Mouse (Mus musculus): Measurements from ENCODE around the gene Upk3b. TPM values are rescaled to one million over a fixed set of nuclear protein-coding genes. Genes with fewer than 3 reads are reported as not detected.
"Not testable (repeated sequence)": the region's sequence is repeated elsewhere in the genome, so short reads cannot be mapped to it uniquely, and the experiment has no call there.

The Upk3b gene
- polyA plus RNA-seq, 1 experiment from 2014 or later, result 35.7 TPM

GRCm38 (mm10) chr5:136057085-136057484 lies 18.8 kb downstream of the Upk3b start:
- Histone ChIP-seq H3K4me3 (ENCODE audit: low read depth, low read length) (no peak overlapping the region), H3K27me3 (replicated peaks; ENCODE audit: insufficient read depth, low read length) (no peaks in the 10 kb centered on the region; the same call in 1 of the 2 replicates), H3K9ac (replicated peaks; ENCODE audit: low read depth) (no peak overlapping the region), H3K27ac (ENCODE audit: low read length) (no peak overlapping the region), H3K9me3 (ENCODE audit: low read length) (no peaks in the 10 kb centered on the region), H3K4me2 (replicated peaks; ENCODE audit: low read depth, low read length) (no peak overlapping the region), H3K36me3 (ENCODE audit: insufficient read depth, low read length) (no peaks in the 10 kb centered on the region), H3K4me1 (ENCODE audit: insufficient read depth, low read depth, low read length) (no peaks in the 10 kb centered on the region)
- no peak for DNase-seq (ENCODE audit: low spot score)
- no peak for ATAC-seq
- TF ChIP-seq EP300 (IDR thresholded peaks at IDR 0.05), result no peak
- TF ChIP-seq CTCF (IDR thresholded peaks at IDR 0.05), result no peak
- 18% methylated on average over 8 of the region's 8 CpGs for WGBS

- Histone ChIP-seq H3K4me2 (replicated peaks; ENCODE audit: low read depth, low read length) (no peak overlapping the region), H3K27ac (ENCODE audit: low read length) (no peak overlapping the region), H3K4me1 (ENCODE audit: insufficient read depth, low read depth, low read length) (no peaks in the 10 kb centered on the region), H3K36me3 (ENCODE audit: insufficient read depth, low read length) (no peaks in the 10 kb centered on the region), H3K9ac (replicated peaks; ENCODE audit: low read depth) (no peak overlapping the region), H3K4me3 (ENCODE audit: low read depth, low read length) (no peak overlapping the region), H3K9me3 (ENCODE audit: low read length) (no peaks in the 10 kb centered on the region), H3K27me3 (replicated peaks; ENCODE audit: insufficient read depth, low read length) (no peaks in the 10 kb centered on the region; the same call in 1 of the 2 replicates)
- DNase-seq (ENCODE audit: low spot score) (peak; percentile 74), ATAC-seq (peak; percentile 62)
- 8% methylated on average over 12 of the region's 12 CpGs for WGBS
- TF ChIP-seq CTCF (IDR thresholded peaks at IDR 0.05) (peak; percentile 99), EP300 (IDR thresholded peaks at IDR 0.05) (no peak)
These were observed 23.3 kb downstream of the Upk3b start for GRCm38 (mm10) chr5:136061567-136061966.

- no peak for DNase-seq (ENCODE audit: low spot score)
- no peak for ATAC-seq
- 87% methylated on average over 10 of the region's 10 CpGs for WGBS
- Histone ChIP-seq H3K27me3 (replicated peaks; ENCODE audit: insufficient read depth, low read length) (no peaks in the 10 kb centered on the region; the same call in 1 of the 2 replicates), H3K9me3 (ENCODE audit: low read length) (no peaks in the 10 kb centered on the region), H3K4me1 (ENCODE audit: insufficient read depth, low read depth, low read length) (no peaks in the 10 kb centered on the region), H3K4me2 (replicated peaks; ENCODE audit: low read depth, low read length) (no peak overlapping the region), H3K36me3 (ENCODE audit: insufficient read depth, low read length) (no peaks in the 10 kb centered on the region), H3K9ac (replicated peaks; ENCODE audit: low read depth) (no peak overlapping the region), H3K4me3 (ENCODE audit: low read depth, low read length) (no peak overlapping the region), H3K27ac (ENCODE audit: low read length) (no peak overlapping the region)
- no peak for TF ChIP-seq EP300 (IDR thresholded peaks at IDR 0.05)
- TF ChIP-seq CTCF (IDR thresholded peaks at IDR 0.05), result no peak
These were observed 25.6 kb downstream of the Upk3b start for GRCm38 (mm10) chr5:136063920-136064319.

- H3K36me3 ChIP-seq (ENCODE audit: insufficient read depth, low read length); H3K27ac ChIP-seq (ENCODE audit: low read length); H3K4me2 ChIP-seq (replicated peaks; ENCODE audit: low read depth, low read length); H3K9ac ChIP-seq (replicated peaks; ENCODE audit: low read depth); H3K27me3 ChIP-seq (replicated peaks; ENCODE audit: insufficient read depth, low read length); H3K9me3 ChIP-seq (ENCODE audit: low read length); H3K4me1 ChIP-seq (ENCODE audit: insufficient read depth, low read depth, low read length); H3K4me3 ChIP-seq (ENCODE audit: low read depth, low read length): not testable (repeated sequence)
- peak; percentile 82 for ATAC-seq
- 38% methylated on average over 11 of the region's 11 CpGs for whole genome bisulfite sequencing
- TF ChIP-seq EP300 (IDR thresholded peaks at IDR 0.05), result peak; percentile 26; the same call in 1 of the 2 replicates
- peak; percentile 66 for DNase-seq (ENCODE audit: low spot score)
These were observed 28.3 kb downstream of the Upk3b start for GRCm38 (mm10) chr5:136066404-136067148.

GRCm38 (mm10) chr5:136069411-136069810 lies 31.1 kb downstream of the Upk3b start:
- no peaks in the 10 kb centered on the region for H3K36me3 ChIP-seq (ENCODE audit: insufficient read depth, low read length)
- TF ChIP-seq EP300 (IDR thresholded peaks at IDR 0.05), result no peak
- TF ChIP-seq CTCF (IDR thresholded peaks at IDR 0.05), result no peak
- no peaks in the 10 kb centered on the region for H3K4me1 ChIP-seq (ENCODE audit: insufficient read depth, low read depth, low read length)
- no peak for ATAC-seq
- WGBS, result 62% methylated on average over 2 of the region's 2 CpGs
- H3K4me3 ChIP-seq (ENCODE audit: low read depth, low read length), result no peak overlapping the region
- H3K27me3 ChIP-seq (replicated peaks; ENCODE audit: insufficient read depth, low read length), result no peaks in the 10 kb centered on the region
- H3K27ac ChIP-seq (ENCODE audit: low read length), result no peak overlapping the region
- DNase-seq (ENCODE audit: low spot score), result no peak
- H3K9me3 ChIP-seq (ENCODE audit: low read length), result no peaks in the 10 kb centered on the region
- no peak overlapping the region for H3K4me2 ChIP-seq (replicated peaks; ENCODE audit: low read depth, low read length)
- no peak overlapping the region for H3K9ac ChIP-seq (replicated peaks; ENCODE audit: low read depth)

- DNase-seq (ENCODE audit: low spot score), result no peak
- H3K27me3 ChIP-seq (replicated peaks; ENCODE audit: insufficient read depth, low read length), result no peaks in the 10 kb centered on the region
- no peaks in the 10 kb centered on the region for H3K4me1 ChIP-seq (ENCODE audit: insufficient read depth, low read depth, low read length)
- no peak overlapping the region for H3K27ac ChIP-seq (ENCODE audit: low read length)
- H3K4me3 ChIP-seq (ENCODE audit: low read depth, low read length), result no peak overlapping the region
- ATAC-seq, result no peak
- no peak overlapping the region for H3K9ac ChIP-seq (replicated peaks; ENCODE audit: low read depth)
- 40% methylated on average over 6 of the region's 6 CpGs for WGBS
- TF ChIP-seq EP300 (IDR thresholded peaks at IDR 0.05) (no peak), CTCF (IDR thresholded peaks at IDR 0.05) (no peak)
- H3K9me3 ChIP-seq (ENCODE audit: low read length), result no peaks in the 10 kb centered on the region
- H3K4me2 ChIP-seq (replicated peaks; ENCODE audit: low read depth, low read length), result no peak overlapping the region
- no peaks in the 10 kb centered on the region for H3K36me3 ChIP-seq (ENCODE audit: insufficient read depth, low read length)
These were observed 34.8 kb downstream of the Upk3b start for GRCm38 (mm10) chr5:136073051-136073450.

Data from lung, postnatal 0 days (tissue).